Mouse (Mus musculus) spleen, adult 2 months (tissue): Measurements from ENCODE around the gene Pnkd.

Experiments used
- CTCF ChIP-seq: fragments of 200-500 bp; IDR thresholded peaks from 2 replicates; pipeline ENCODE4 v1.5.1; 2011; ENCODE audit warnings: mild to moderate bottlenecking, inconsistent platforms; ENCODE audit not compliant: insufficient read depth, insufficient read length, insufficient replicate concordance; ENCODE audit errors: extremely low read depth
- POLR2A ChIP-seq: fragments of 200-500 bp; IDR thresholded peaks from 2 replicates; pipeline ENCODE4 v1.6.1; 2011; ENCODE audit warnings: low read depth, low read length, inconsistent platforms

DNA sequence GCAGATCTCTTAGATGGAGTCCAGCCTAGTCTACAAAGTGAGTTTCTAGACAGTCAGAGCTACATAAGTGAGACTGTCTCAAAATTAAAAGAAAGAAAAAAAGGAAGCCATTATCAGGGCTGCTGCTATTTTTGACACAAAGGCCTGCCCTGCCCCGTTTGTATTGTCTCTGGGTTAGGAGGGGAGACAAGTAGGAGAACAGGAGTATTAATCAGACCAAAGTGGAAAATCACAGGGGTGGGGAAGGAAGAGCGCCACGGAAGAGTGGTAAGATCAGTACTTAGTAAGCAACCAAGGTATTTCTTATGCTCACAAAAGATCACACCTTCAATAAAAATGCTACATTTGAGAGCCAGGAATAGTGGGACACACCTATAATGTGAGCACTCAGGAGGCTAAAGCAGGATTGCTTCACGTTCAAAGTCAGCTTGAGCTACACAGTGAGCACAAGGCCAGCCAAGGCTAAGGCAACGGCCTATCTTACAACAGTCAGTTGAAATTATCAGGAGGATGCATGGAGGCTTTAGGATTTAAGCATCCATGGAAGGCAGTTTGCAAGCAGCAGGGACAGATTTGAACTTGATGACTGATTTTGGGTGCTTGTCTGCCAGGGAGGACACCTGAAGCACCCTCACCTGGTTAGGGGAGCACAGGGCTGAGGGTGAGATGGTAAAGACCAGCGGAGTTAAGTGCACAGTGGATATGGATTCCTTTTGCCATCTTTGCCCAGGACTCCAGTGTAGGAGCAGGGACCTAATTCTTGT is 15.8 kb downstream of the Pnkd start:
- TF ChIP-seq CTCF (no peak), POLR2A (no peak)
